Mouse (Mus musculus): ENCODE measurements at regions not wholly inside any gene's neighbourhood (a gene's known extent, or its start where the extent isn't known, plus 50 kb on each side); places are given as distances from the start of the nearest gene placed in this dataset.

DNA sequence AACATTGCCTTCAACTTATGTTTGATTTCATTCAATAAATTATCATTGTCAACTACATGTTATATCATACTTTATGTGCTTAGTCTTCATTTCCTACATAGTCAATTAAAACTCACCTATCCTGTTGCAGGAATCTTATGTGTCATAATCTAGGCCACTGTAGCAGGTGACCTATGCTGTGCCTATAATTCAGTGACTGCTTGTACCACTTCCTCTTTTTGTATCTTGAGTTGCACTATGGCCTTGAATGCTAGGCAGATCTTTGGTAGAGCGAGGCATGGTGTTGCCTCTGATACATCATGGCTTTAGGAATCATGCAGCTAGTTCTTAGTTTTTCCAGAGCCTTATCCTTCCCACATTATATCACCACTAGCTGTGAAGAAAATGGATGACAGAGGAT lies 682.8 kb downstream of the Lrriq3 start:
- ATAC-seq: no peak
- H3K9me3 ChIP-seq (ENCODE audit: control insufficient read depth, low read length): no peaks in the 10 kb centered on the region
- WGBS: 91% methylated on average over 1 of the region's 1 CpGs
- no peaks in the 10 kb centered on the region for H3K4me1 ChIP-seq (ENCODE audit: control insufficient read depth, insufficient read depth, low read length)
- no peaks in the 10 kb centered on the region for H3K36me3 ChIP-seq (ENCODE audit: control insufficient read depth, insufficient read depth, low read length)
- no peaks in the 10 kb centered on the region for H3K27me3 ChIP-seq (replicated peaks; ENCODE audit: control insufficient read depth, insufficient read depth, low read length)
- no peak overlapping the region for H3K4me2 ChIP-seq (ENCODE audit: low read depth, low read length)
- no peak overlapping the region for H3K4me3 ChIP-seq (ENCODE audit: low read length)
- no peak overlapping the region for H3K9ac ChIP-seq (ENCODE audit: low read depth, low read length)
- no peak overlapping the region for H3K27ac ChIP-seq (ENCODE audit: low read length)

DNA sequence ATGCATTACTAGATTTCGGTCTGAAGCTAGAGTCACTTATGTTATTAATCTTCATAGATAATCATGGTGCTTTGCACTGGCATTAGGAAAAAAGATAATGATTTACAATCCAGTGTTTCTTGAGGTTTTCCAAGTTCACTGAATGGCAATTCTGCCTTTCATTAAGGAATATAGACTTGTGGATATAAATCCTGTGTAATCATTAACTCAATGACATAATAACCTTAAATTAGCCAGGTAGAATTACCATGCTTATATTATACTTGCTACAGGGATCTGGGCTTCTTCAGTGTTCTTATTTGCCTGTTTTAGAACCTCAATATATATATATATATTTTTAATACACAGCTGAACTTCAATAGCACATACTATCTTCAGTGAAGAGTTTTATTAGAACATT lies 683.8 kb downstream of the Lrriq3 start:
- Histone ChIP-seq H3K27me3 (replicated peaks; ENCODE audit: control insufficient read depth, insufficient read depth, low read length) (no peaks in the 10 kb centered on the region), H3K27ac (ENCODE audit: low read length) (no peak overlapping the region), H3K4me3 (ENCODE audit: low read length) (no peak overlapping the region), H3K9ac (ENCODE audit: low read depth, low read length) (no peak overlapping the region), H3K4me2 (ENCODE audit: low read depth, low read length) (no peak overlapping the region), H3K9me3 (ENCODE audit: control insufficient read depth, low read length) (no peaks in the 10 kb centered on the region), H3K36me3 (ENCODE audit: control insufficient read depth, insufficient read depth, low read length) (no peaks in the 10 kb centered on the region), H3K4me1 (ENCODE audit: control insufficient read depth, insufficient read depth, low read length) (no peaks in the 10 kb centered on the region)
- peak; percentile 95 for ATAC-seq
- 58% methylated on average over 1 of the region's 1 CpGs for whole genome bisulfite sequencing

GRCm38 (mm10) chr3:155815693-155816092 lies 722.5 kb downstream of the Lrriq3 start:
- Histone ChIP-seq H3K9ac (ENCODE audit: low read depth, low read length) (no peak overlapping the region), H3K27ac (ENCODE audit: low read length) (no peak overlapping the region), H3K4me1 (ENCODE audit: control insufficient read depth, insufficient read depth, low read length) (no peaks in the 10 kb centered on the region), H3K36me3 (ENCODE audit: control insufficient read depth, insufficient read depth, low read length) (no peaks in the 10 kb centered on the region), H3K4me3 (ENCODE audit: low read length) (no peak overlapping the region), H3K27me3 (replicated peaks; ENCODE audit: control insufficient read depth, insufficient read depth, low read length) (no peaks in the 10 kb centered on the region), H3K4me2 (ENCODE audit: low read depth, low read length) (no peak overlapping the region), H3K9me3 (ENCODE audit: control insufficient read depth, low read length) (no peaks in the 10 kb centered on the region)
- no peak for ATAC-seq
- WGBS: 38% methylated on average over 2 of the region's 2 CpGs

DNA sequence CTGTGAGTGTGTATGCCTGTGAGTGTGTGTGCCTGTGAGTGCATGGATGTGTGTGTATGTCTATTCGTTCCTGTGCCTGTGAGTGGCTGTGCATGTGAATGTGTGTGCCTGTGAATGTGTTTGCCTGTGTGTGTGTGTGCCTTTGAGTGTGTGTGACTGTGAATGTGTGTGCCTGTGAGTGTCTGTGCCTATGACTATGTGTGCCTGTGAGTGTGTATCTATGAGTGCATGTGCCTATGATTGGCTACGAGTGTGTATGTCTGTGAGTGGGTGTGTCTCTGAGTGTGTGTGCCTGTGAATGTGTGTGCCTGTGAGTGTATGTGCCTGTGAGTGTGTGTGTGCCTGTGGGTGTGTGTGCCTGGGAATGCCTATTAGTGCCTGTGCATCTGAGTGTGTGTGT lies 731.6 kb downstream of the Lrriq3 start:
- H3K9ac ChIP-seq (ENCODE audit: low read depth, low read length): no peak overlapping the region
- no peaks in the 10 kb centered on the region for H3K9me3 ChIP-seq (ENCODE audit: control insufficient read depth, low read length)
- WGBS: 94% methylated on average over 2 of the region's 2 CpGs
- H3K27me3 ChIP-seq (replicated peaks; ENCODE audit: control insufficient read depth, insufficient read depth, low read length): no peaks in the 10 kb centered on the region
- no peak overlapping the region for H3K4me2 ChIP-seq (ENCODE audit: low read depth, low read length)
- no peak overlapping the region for H3K27ac ChIP-seq (ENCODE audit: low read length)
- no peaks in the 10 kb centered on the region for H3K4me1 ChIP-seq (ENCODE audit: control insufficient read depth, insufficient read depth, low read length)
- no peak overlapping the region for H3K4me3 ChIP-seq (ENCODE audit: low read length)
- ATAC-seq: no peak
- no peaks in the 10 kb centered on the region for H3K36me3 ChIP-seq (ENCODE audit: control insufficient read depth, insufficient read depth, low read length)

GRCm38 (mm10) chr3:155866286-155866685 lies 695.3 kb upstream of the Negr1 start:
- no peak for ATAC-seq
- H3K9me3 ChIP-seq (ENCODE audit: control insufficient read depth, low read length): no peaks in the 10 kb centered on the region
- H3K36me3 ChIP-seq (ENCODE audit: control insufficient read depth, insufficient read depth, low read length): no peaks in the 10 kb centered on the region
- H3K4me2 ChIP-seq (ENCODE audit: low read depth, low read length): no peak overlapping the region
- no peak overlapping the region for H3K9ac ChIP-seq (ENCODE audit: low read depth, low read length)
- no peak overlapping the region for H3K4me3 ChIP-seq (ENCODE audit: low read length)
- no peak overlapping the region for H3K27ac ChIP-seq (ENCODE audit: low read length)
- no peaks in the 10 kb centered on the region for H3K4me1 ChIP-seq (ENCODE audit: control insufficient read depth, insufficient read depth, low read length)
- H3K27me3 ChIP-seq (replicated peaks; ENCODE audit: control insufficient read depth, insufficient read depth, low read length): no peaks in the 10 kb centered on the region

DNA sequence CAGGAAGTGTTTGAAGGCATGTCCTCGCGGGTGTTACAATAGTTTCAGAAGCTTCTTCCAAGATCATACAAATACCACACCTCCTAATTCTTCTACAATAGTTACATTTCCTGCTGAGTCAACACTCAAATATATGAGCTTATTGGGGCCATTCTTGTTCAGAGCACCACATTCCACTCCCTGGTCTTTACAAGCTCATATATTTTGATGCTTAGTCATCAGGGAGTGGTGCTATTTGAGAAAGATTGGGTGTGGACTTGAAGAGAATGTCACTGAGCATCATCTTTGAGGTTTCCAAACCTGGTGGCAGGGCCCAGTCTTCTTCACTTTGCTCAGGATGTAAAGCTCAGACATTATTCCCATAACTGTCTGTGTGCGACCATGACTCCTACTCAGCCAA lies 685.9 kb upstream of the Negr1 start:
- Histone ChIP-seq H3K4me3 (ENCODE audit: low read length) (no peak overlapping the region), H3K27ac (ENCODE audit: low read length) (no peak overlapping the region), H3K4me1 (ENCODE audit: control insufficient read depth, insufficient read depth, low read length) (no peaks in the 10 kb centered on the region), H3K4me2 (ENCODE audit: low read depth, low read length) (no peak overlapping the region), H3K27me3 (replicated peaks; ENCODE audit: control insufficient read depth, insufficient read depth, low read length) (no peaks in the 10 kb centered on the region), H3K9me3 (ENCODE audit: control insufficient read depth, low read length) (no peaks in the 10 kb centered on the region), H3K36me3 (ENCODE audit: control insufficient read depth, insufficient read depth, low read length) (no peaks in the 10 kb centered on the region), H3K9ac (ENCODE audit: low read depth, low read length) (no peak overlapping the region)
- WGBS: 95% methylated on average over 3 of the region's 3 CpGs
- no peak; the same call in 1 of the 2 replicates for ATAC-seq

DNA sequence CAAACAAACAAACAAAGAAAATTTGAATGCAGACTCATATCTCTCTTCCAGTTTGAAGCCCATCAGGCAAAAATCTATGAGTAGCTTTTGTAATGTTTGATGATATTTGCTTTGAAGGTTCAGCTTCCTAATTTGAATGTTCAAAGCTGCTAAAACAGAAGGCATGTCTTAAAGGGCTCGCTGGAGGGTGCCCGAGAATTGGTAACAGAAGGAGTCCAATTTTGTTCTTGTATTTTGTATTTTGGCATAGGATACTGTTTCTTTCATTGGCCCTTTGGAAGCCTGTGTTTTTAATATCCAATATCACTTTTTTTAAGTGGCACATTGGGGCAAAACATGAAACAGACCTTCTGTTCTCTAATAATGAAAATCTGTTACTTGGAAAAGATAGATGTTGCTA lies 683.2 kb upstream of the Negr1 start:
- no peak overlapping the region for H3K27ac ChIP-seq (ENCODE audit: low read length)
- no peaks in the 10 kb centered on the region for H3K4me1 ChIP-seq (ENCODE audit: control insufficient read depth, insufficient read depth, low read length)
- H3K9me3 ChIP-seq (ENCODE audit: control insufficient read depth, low read length): 0 out of 2 replicates have a peak, but pooled peaks cover 3% of the 10 kb centered on the region
- whole genome bisulfite sequencing: 86% methylated on average over 2 of the region's 2 CpGs
- H3K9ac ChIP-seq (ENCODE audit: low read depth, low read length): no peak overlapping the region
- H3K4me2 ChIP-seq (ENCODE audit: low read depth, low read length): no peak overlapping the region
- H3K4me3 ChIP-seq (ENCODE audit: low read length): no peak overlapping the region
- ATAC-seq: no peak
- H3K27me3 ChIP-seq (replicated peaks; ENCODE audit: control insufficient read depth, insufficient read depth, low read length): no peaks in the 10 kb centered on the region
- no peaks in the 10 kb centered on the region for H3K36me3 ChIP-seq (ENCODE audit: control insufficient read depth, insufficient read depth, low read length)

DNA sequence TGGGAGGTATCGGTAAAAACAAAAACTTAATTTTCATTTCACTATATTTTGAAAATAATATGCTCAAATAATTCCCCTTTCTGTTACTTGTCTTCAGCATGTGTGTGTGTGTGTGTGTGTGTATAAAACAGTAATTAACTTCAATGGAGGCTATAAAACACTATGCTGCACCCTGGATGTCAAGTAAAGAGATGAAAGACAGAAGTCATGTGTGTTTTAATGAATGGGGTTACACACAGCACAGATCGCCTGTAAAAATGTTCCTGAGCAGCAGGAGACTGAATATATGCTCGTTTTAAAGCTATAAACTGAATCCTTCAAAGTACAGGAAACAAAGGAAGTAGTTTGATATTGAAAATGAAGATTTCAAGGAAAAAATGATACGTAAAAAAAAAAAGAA lies 680.9 kb upstream of the Negr1 start:
- WGBS: 67% methylated on average over 4 of the region's 4 CpGs
- Histone ChIP-seq H3K4me1 (ENCODE audit: control insufficient read depth, insufficient read depth, low read length) (no peaks in the 10 kb centered on the region), H3K9me3 (ENCODE audit: control insufficient read depth, low read length) (0 out of 2 replicates have a peak, but pooled peaks cover 3% of the 10 kb centered on the region), H3K27me3 (replicated peaks; ENCODE audit: control insufficient read depth, insufficient read depth, low read length) (no peaks in the 10 kb centered on the region), H3K4me3 (ENCODE audit: low read length) (no peak overlapping the region), H3K27ac (ENCODE audit: low read length) (no peak overlapping the region), H3K4me2 (ENCODE audit: low read depth, low read length) (no peak overlapping the region), H3K36me3 (ENCODE audit: control insufficient read depth, insufficient read depth, low read length) (no peaks in the 10 kb centered on the region), H3K9ac (ENCODE audit: low read depth, low read length) (no peak overlapping the region)
- ATAC-seq: no peak

GRCm38 (mm10) chr3:155915981-155916380 lies 645.6 kb upstream of the Negr1 start:
- ATAC-seq: no peak
- Histone ChIP-seq H3K4me2 (ENCODE audit: low read depth, low read length) (no peak overlapping the region), H3K36me3 (ENCODE audit: control insufficient read depth, insufficient read depth, low read length) (no peaks in the 10 kb centered on the region), H3K4me1 (ENCODE audit: control insufficient read depth, insufficient read depth, low read length) (no peaks in the 10 kb centered on the region), H3K4me3 (ENCODE audit: low read length) (no peak overlapping the region), H3K9ac (ENCODE audit: low read depth, low read length) (no peak overlapping the region), H3K9me3 (ENCODE audit: control insufficient read depth, low read length) (no peaks in the 10 kb centered on the region), H3K27ac (ENCODE audit: low read length) (no peak overlapping the region), H3K27me3 (replicated peaks; ENCODE audit: control insufficient read depth, insufficient read depth, low read length) (no peaks in the 10 kb centered on the region)
- 77% methylated on average over 6 of the region's 6 CpGs for WGBS

- no peaks in the 10 kb centered on the region for H3K27me3 ChIP-seq (replicated peaks; ENCODE audit: control insufficient read depth, insufficient read depth, low read length)
- no peak overlapping the region for H3K4me3 ChIP-seq (ENCODE audit: low read length)
- 71% methylated on average over 2 of the region's 2 CpGs for WGBS
- no peak for ATAC-seq
- no peaks in the 10 kb centered on the region for H3K36me3 ChIP-seq (ENCODE audit: control insufficient read depth, insufficient read depth, low read length)
- H3K9me3 ChIP-seq (ENCODE audit: control insufficient read depth, low read length): no peaks in the 10 kb centered on the region
- no peak overlapping the region for H3K4me2 ChIP-seq (ENCODE audit: low read depth, low read length)
- H3K9ac ChIP-seq (ENCODE audit: low read depth, low read length): no peak overlapping the region
- no peaks in the 10 kb centered on the region for H3K4me1 ChIP-seq (ENCODE audit: control insufficient read depth, insufficient read depth, low read length)
- no peak overlapping the region for H3K27ac ChIP-seq (ENCODE audit: low read length)
Observed at GRCm38 (mm10) chr3:155942896-155943295, 618.7 kb upstream of the Negr1 start.

Measured in intestine, embryonic 16.5 days (tissue).